Comparison of ENCODE assay signal across 1 mouse cellular context in the genomic region with DNA sequence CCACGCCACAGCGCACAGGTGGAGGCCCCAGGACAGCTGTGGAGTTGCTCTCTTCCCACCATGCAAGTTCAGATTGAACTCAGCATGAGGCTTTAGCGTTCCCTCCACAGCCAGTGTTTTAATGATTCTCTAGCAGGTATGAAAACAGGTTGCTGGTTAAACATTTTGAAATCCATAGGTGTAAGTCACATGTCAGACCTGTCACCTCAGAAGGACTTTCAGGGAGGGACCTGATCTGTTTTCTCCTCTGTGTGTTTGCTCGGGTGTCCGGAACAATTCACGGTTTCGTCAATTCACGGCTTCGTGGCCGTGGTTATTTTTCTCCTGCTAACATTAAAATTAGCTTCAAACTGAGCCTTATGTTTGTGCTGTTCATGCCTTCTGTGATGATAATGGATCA.
A peak's percentile ranks its signal among the peaks of the same experiment; 100 is the strongest.
TF ChIP-seq lines count a peak whose summit lies in the region.

No protein-coding gene starts in this region.

TF ChIP-seq in myocyte, 11 proteins besides CTCF, POLR2A, EP300 and RAD21 (continued from another document):
- TF ChIP-seq SRF (IDR thresholded peaks at IDR 0.05; ENCODE audit: control insufficient read depth, insufficient read length, low read depth) = no peak
- TF ChIP-seq MYOG (IDR thresholded peaks at IDR 0.05; ENCODE audit: control insufficient read depth in 1 of 3, insufficient read depth in 1 of 3, insufficient read length in 2 of 3, low read depth in 2 of 3) = peak in 1 of 3 experiments; percentile 27
- no peak for TF ChIP-seq MAX (IDR thresholded peaks at IDR 0.05; ENCODE audit: low read depth)
- TF ChIP-seq USF1 (IDR thresholded peaks at IDR 0.05; ENCODE audit: low read depth) = no peak
- no peak for TF ChIP-seq TCF3 (IDR thresholded peaks at IDR 0.05; ENCODE audit: insufficient read length, low read depth)
